Mouse (Mus musculus) limb, embryonic 15.5 days (tissue): ENCODE measurements around the gene Kcnb1. TPM values are rescaled to one million over a fixed set of nuclear protein-coding genes. Genes with fewer than 3 reads are reported as not detected.
A peak's percentile ranks its signal among the peaks of the same experiment; 100 is the strongest.

Experiments
- ATAC-seq: fragments of 200-750 bp; cut with Nextera tagmentation; 2 replicates; pipeline ENCODE4 v1.8.0; 2017; ENCODE audit warnings: low read depth, moderate TSS enrichment; ENCODE audit not compliant: insufficient number of reproducible peaks, low FRiP score, low TSS enrichment
- H3K27ac ChIP-seq: fragments of 300-500 bp; sonication (generic); 2 replicates; pipeline ENCODE4 v1.5.1; 2015; ENCODE audit warnings: moderate library complexity, mild to moderate bottlenecking, inconsistent platforms
- H3K27me3 ChIP-seq: fragments of 300-500 bp; sonication (generic); 2 replicates; pipeline ENCODE4 v1.6.1; 2015; ENCODE audit warnings: inconsistent platforms
- H3K36me3 ChIP-seq: fragments of 300-500 bp; sonication (generic); 2 replicates; pipeline ENCODE4 v1.6.1; 2015; ENCODE audit warnings: inconsistent platforms
- H3K4me1 ChIP-seq: fragments of 300-500 bp; sonication (generic); 2 replicates; pipeline ENCODE4 v1.6.1; 2015; ENCODE audit warnings: inconsistent platforms
- H3K4me2 ChIP-seq: fragments of 300-500 bp; sonication (generic); 2 replicates; pipeline ENCODE4 v1.6.1; 2015; ENCODE audit warnings: mild to moderate bottlenecking, inconsistent platforms
- H3K4me3 ChIP-seq: fragments of 300-500 bp; sonication (generic); 2 replicates; pipeline ENCODE4 v1.5.1; 2015; ENCODE audit warnings: mild to moderate bottlenecking, inconsistent platforms
- H3K9ac ChIP-seq: fragments of 300-500 bp; sonication (generic); 2 replicates; pipeline ENCODE4 v1.6.1; 2015; ENCODE audit warnings: inconsistent platforms
- H3K9me3 ChIP-seq: fragments of 300-500 bp; sonication (generic); 2 replicates; pipeline ENCODE4 v1.6.1; 2016; ENCODE audit warnings: inconsistent platforms
- WGBS: fragments of 180-500 bp; shearing (Covaris S2); methylation state at CpG from one replicate; pipeline ENCODE4 v1.1.7; 2015; 5-methylcytosine and 5-hydroxymethylcytosine counted together
- polyA plus RNA-seq: library from polyadenylated mRNA; unstranded; fragments of >200 nt; fragmentation: Nextera tagmentation; extraction: Ambion mirVana; gene quantifications from 2 replicates; pipeline ENCODE4 v1.2.1, GENCODE M21; 2015

Gene Kcnb1
- polyA plus RNA-seq: 0.73 and 1.1 TPM in 2 replicates

DNA sequence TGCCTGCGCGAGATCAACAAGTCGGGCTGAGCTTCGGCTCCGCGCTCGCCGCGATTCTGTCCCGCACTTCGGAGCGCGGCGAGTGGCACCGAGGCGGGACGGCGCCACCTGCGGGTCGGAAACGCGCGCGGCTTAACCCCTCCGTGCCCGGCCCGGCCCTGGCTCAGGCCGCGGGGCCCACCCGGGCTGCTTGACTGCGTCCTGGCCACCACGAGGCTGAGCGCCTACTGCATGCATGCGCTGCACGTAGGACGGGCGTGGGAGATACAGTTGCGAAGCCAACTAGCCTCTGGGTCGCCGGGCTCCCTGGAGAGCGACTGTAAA lies at the start of gene Kcnb1:
Gene Kcnb1, minus strand, starts transcription at position 80 of the 324 bp plus-strand sequence.
- no peak within 1 kb of the TSS for H3K27ac ChIP-seq
- peaks cover 65% of the 10 kb centered on the region for H3K27me3 ChIP-seq
- ATAC-seq: no peak
- peak within 1 kb of the TSS; percentile 52 for H3K4me3 ChIP-seq
- peak within 1 kb of the TSS; percentile 37 for H3K9ac ChIP-seq
- H3K4me2 ChIP-seq: peak within 1 kb of the TSS; percentile 87
- H3K4me1 ChIP-seq: peaks cover 28% of the 10 kb centered on the region
- no peaks in the 10 kb centered on the region for H3K9me3 ChIP-seq
- no peaks in the 10 kb centered on the region for H3K36me3 ChIP-seq
- 1% methylated on average over 38 of the region's 41 CpGs for WGBS

GRCm38 (mm10) chr2:167239262-167239661 lies 49.3 kb upstream of the Kcnb1 start:
- Histone ChIP-seq H3K9ac (0 out of 2 replicates have a peak overlapping the region, but pooled peaks have one; percentile 62), H3K27ac (peak overlapping the region; percentile 67), H3K4me2 (peak overlapping the region; percentile 74), H3K4me1 (peaks cover 34% of the 10 kb centered on the region), H3K4me3 (peak overlapping the region; percentile 54), H3K9me3 (no peaks in the 10 kb centered on the region), H3K27me3 (peaks cover 10% of the 10 kb centered on the region), H3K36me3 (no peaks in the 10 kb centered on the region)
- 10% methylated on average over 12 of the region's 12 CpGs for WGBS
- ATAC-seq: no peak

GRCm38 (mm10) chr2:167237224-167237623 lies 47.3 kb upstream of the Kcnb1 start:
- WGBS: 75% methylated on average over 9 of the region's 9 CpGs

DNA sequence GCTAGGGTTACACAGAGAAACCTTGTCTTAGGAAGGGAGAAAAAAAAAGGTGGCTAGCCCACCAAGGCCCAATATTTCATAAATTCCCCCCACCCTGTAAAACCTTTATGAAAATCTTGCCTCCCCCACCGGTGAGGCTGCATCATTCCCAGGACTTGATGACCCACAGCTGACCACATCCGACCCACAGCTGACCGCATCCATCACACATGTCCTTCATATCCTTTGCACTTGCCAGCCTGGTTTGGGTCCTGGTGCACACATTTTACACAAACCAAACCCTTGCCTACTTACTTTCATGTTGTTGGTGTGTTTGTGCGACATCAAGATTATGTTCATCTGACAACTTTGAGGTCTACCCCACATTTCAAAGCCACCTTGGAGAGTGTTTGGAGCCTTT lies 46.2 kb upstream of the Kcnb1 start:
- Histone ChIP-seq H3K4me3 (no peak overlapping the region), H3K4me1 (peaks cover 56% of the 10 kb centered on the region), H3K36me3 (no peaks in the 10 kb centered on the region), H3K27ac (no peak overlapping the region), H3K9ac (no peak overlapping the region), H3K27me3 (peaks cover 7% of the 10 kb centered on the region; the same call in 1 of the 2 replicates), H3K4me2 (no peak overlapping the region), H3K9me3 (no peaks in the 10 kb centered on the region)
- no peak for ATAC-seq
- 96% methylated on average over 4 of the region's 4 CpGs for WGBS

More at GRCm38 (mm10) chr2:167237224-167237623, 47.3 kb upstream of the Kcnb1 start:
- H3K27me3 ChIP-seq: peaks cover 10% of the 10 kb centered on the region
- no peaks in the 10 kb centered on the region for H3K36me3 ChIP-seq
- no peak overlapping the region for H3K4me3 ChIP-seq
- ATAC-seq: no peak
- no peak overlapping the region for H3K9ac ChIP-seq
- H3K27ac ChIP-seq: no peak overlapping the region
- H3K4me2 ChIP-seq: no peak overlapping the region
- H3K4me1 ChIP-seq: peaks cover 50% of the 10 kb centered on the region
- no peaks in the 10 kb centered on the region for H3K9me3 ChIP-seq

DNA sequence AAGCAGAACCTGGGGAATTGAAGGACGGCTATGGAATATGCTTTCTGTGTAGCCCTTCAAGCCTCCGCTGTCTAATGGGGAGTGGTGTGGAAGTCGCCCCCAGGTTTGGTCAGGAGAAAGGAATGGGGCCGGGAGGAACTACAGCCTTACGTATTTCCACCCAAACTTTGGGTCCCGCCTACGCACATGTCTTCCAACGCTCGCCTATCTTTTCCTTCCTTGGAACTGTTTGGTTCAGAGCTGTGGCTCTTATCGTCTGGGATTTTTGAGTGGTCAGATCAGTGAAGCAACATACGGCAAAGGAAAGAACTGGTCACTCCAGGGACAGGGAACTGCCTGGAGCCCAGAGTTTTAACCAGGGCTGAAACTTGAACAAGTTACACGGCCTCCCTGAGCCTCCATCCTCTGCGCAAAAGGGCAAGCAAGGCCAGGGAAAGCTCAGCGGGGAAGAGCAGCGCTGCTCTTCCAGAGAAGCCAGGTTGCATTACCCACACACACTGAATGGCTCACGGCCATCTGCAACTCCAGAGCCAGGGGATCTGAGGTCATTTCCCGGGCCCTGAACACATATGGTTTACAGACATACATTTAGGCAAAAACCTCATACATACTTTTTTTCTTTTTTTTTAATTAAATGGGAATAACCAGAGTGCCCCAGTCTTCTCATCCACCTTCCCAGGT lies 45.5 kb upstream of the Kcnb1 start:
- Histone ChIP-seq H3K9me3 (no peaks in the 10 kb centered on the region), H3K9ac (no peak overlapping the region), H3K27ac (0 out of 2 replicates have a peak overlapping the region, but pooled peaks have one; percentile 34), H3K4me2 (no peak overlapping the region), H3K4me3 (no peak overlapping the region), H3K27me3 (peaks cover 7% of the 10 kb centered on the region; the same call in 1 of the 2 replicates), H3K4me1 (peaks cover 51% of the 10 kb centered on the region), H3K36me3 (no peaks in the 10 kb centered on the region)
- WGBS: 55% methylated on average over 17 of the region's 17 CpGs
- ATAC-seq: no peak

GRCm38 (mm10) chr2:167233771-167234170 lies 43.8 kb upstream of the Kcnb1 start:
- Histone ChIP-seq H3K4me2 (no peak overlapping the region), H3K4me3 (no peak overlapping the region), H3K4me1 (peaks cover 36% of the 10 kb centered on the region), H3K36me3 (no peaks in the 10 kb centered on the region), H3K9ac (no peak overlapping the region), H3K9me3 (no peaks in the 10 kb centered on the region), H3K27ac (no peak overlapping the region), H3K27me3 (peaks cover 6% of the 10 kb centered on the region; the same call in 1 of the 2 replicates)
- WGBS: 14% methylated on average over 14 of the region's 14 CpGs
- no peak for ATAC-seq

DNA sequence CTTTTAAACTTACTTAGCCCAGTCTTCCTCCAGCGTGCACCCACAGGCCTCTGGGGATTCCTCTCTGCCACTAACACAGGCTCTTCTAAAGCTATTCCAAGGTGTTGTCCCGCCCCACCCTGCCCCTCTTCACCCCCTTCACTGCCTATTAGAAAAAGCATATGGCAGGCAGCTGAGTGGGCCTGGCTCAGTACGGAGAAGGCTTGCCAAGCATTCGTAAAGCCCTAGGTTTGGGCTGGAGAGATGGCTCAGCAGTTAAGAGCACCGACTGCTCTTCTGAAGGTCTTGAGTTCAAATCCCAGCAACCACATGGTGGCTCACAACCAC lies 43.0 kb upstream of the Kcnb1 start:
- no peaks in the 10 kb centered on the region for H3K36me3 ChIP-seq
- no peak overlapping the region for H3K9ac ChIP-seq
- 43% methylated on average over 5 of the region's 5 CpGs for WGBS
- no peak for ATAC-seq
- peak overlapping the region; percentile 38; the same call in 1 of the 2 replicates for H3K27ac ChIP-seq
- no peaks in the 10 kb centered on the region for H3K9me3 ChIP-seq
- 0 out of 2 replicates have a peak, but pooled peaks cover 3% of the 10 kb centered on the region for H3K27me3 ChIP-seq
- H3K4me2 ChIP-seq: no peak overlapping the region
- no peak overlapping the region for H3K4me3 ChIP-seq
- peaks cover 32% of the 10 kb centered on the region for H3K4me1 ChIP-seq

DNA sequence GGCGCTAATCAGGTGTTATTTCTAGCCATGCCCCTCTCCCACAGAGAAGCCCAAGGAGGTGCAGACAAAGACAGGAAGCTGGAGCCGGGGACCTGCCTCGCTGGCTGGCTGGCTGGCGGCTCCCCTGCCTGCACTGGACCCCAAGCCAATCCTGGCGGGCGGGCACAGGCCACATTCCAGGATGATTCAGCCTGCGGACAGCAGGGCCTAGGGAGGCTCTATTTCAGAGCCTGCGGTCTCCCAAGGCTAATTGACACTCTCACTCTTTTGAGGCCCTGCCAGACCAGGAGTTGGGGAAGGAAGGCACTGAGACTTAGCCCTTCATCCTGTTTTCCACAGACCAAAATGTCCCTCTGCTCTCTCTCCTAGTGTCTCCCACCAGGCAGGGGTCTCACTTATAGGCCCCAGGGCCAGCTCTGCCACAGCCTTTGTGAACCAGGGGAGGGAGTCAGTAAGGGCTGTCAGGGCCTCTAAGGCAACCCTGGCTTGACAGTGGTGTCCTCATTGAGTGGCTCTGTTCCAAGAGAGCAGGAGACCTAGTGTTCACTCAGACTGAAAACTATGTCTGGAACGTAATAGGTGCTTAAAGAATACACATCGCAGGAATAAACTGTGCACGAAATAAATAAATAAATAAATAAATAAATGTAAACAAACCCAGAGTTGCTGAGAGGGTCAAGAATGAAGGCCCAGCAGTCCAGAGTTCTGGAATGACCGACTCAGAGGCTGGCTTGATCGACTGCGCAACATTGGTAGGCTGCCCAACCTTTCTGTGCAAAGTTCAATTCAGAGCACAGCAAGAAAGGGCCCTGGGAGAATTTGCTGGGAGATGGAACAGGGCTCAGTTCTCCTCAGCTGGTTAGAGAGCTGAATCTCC lies 42.4 kb upstream of the Kcnb1 start:
- no peak for ATAC-seq
- no peak overlapping the region for H3K9ac ChIP-seq
- WGBS: 58% methylated on average over 14 of the region's 14 CpGs
- H3K27me3 ChIP-seq: no peaks in the 10 kb centered on the region
- 0 out of 2 replicates have a peak, but pooled peaks cover 3% of the 10 kb centered on the region for H3K36me3 ChIP-seq
- no peaks in the 10 kb centered on the region for H3K9me3 ChIP-seq
- peak overlapping the region; percentile 71 for H3K27ac ChIP-seq
- H3K4me3 ChIP-seq: no peak overlapping the region
- H3K4me1 ChIP-seq: peaks cover 32% of the 10 kb centered on the region
- no peak overlapping the region for H3K4me2 ChIP-seq

- no peaks in the 10 kb centered on the region for H3K9me3 ChIP-seq
- H3K36me3 ChIP-seq: peaks cover 6% of the 10 kb centered on the region; the same call in 1 of the 2 replicates
- H3K27me3 ChIP-seq: no peaks in the 10 kb centered on the region
- no peak overlapping the region for H3K27ac ChIP-seq
- H3K9ac ChIP-seq: no peak overlapping the region
- no peak for ATAC-seq
- H3K4me2 ChIP-seq: no peak overlapping the region
- no peak overlapping the region for H3K4me3 ChIP-seq
- H3K4me1 ChIP-seq: peaks cover 26% of the 10 kb centered on the region
- 22% methylated on average over 15 of the region's 15 CpGs for WGBS
Measured at GRCm38 (mm10) chr2:167230554-167230953, 40.6 kb upstream of the Kcnb1 start.

- Histone ChIP-seq H3K4me1 (no peaks in the 10 kb centered on the region), H3K27ac (no peak overlapping the region), H3K9ac (no peak overlapping the region), H3K9me3 (no peaks in the 10 kb centered on the region), H3K4me3 (no peak overlapping the region), H3K36me3 (peaks cover 31% of the 10 kb centered on the region), H3K27me3 (no peaks in the 10 kb centered on the region), H3K4me2 (no peak overlapping the region)
- ATAC-seq: no peak
- WGBS: 80% methylated on average over 7 of the region's 7 CpGs
Measured at GRCm38 (mm10) chr2:167224937-167225336, 35.0 kb upstream of the Kcnb1 start.

- Histone ChIP-seq H3K4me1 (peaks cover under 1% of the 10 kb centered on the region; the same call in 1 of the 2 replicates), H3K9me3 (no peaks in the 10 kb centered on the region), H3K4me3 (no peak overlapping the region), H3K4me2 (no peak overlapping the region), H3K36me3 (peaks cover 31% of the 10 kb centered on the region), H3K9ac (no peak overlapping the region), H3K27ac (no peak overlapping the region), H3K27me3 (no peaks in the 10 kb centered on the region)
- WGBS: 93% methylated on average over 6 of the region's 6 CpGs
- no peak for ATAC-seq
Measured at GRCm38 (mm10) chr2:167224194-167224593, 34.2 kb upstream of the Kcnb1 start.

DNA sequence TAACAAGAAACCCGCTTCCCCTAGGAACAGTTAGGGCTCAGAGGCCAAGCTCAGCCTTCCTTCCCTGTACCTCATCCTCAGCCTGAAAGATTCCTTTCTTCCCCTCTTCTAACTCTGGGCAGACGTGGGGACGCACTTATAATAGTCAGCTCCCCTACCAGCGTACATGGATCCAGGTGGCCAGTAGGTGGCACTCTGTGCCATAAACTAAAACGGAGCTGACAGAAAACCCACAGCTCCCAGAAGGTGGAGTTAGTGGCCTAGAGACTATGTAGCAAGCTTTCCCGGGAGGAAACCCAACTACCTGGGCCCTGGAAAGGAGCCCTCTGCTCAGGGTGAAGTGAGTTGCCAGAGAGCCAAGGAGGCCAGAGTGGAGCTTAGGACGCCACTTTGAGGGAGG lies 32.2 kb upstream of the Kcnb1 start:
- Histone ChIP-seq H3K36me3 (peaks cover 30% of the 10 kb centered on the region), H3K27me3 (no peaks in the 10 kb centered on the region), H3K9me3 (no peaks in the 10 kb centered on the region), H3K27ac (no peak overlapping the region), H3K4me3 (no peak overlapping the region), H3K4me1 (peaks cover 2% of the 10 kb centered on the region; the same call in 1 of the 2 replicates), H3K9ac (no peak overlapping the region), H3K4me2 (no peak overlapping the region)
- 24% methylated on average over 7 of the region's 7 CpGs for WGBS
- no peak for ATAC-seq
